Mouse (Mus musculus) liver, embryonic 14.5 days (tissue): Measurements from ENCODE around the gene Coro1b. TPM values are rescaled to one million over a fixed set of nuclear protein-coding genes. Genes with fewer than 3 reads are reported as not detected.
"Not testable (repeated sequence)": the region's sequence is repeated elsewhere in the genome, so short reads cannot be mapped to it uniquely, and the experiment has no call there.

Source experiments
- ATAC-seq: fragments of 200-750 bp; cut with Nextera tagmentation; 2 replicates; pipeline ENCODE4 v1.8.0; 2017; ENCODE audit warnings: moderate number of reproducible peaks, mild to moderate bottlenecking, moderate library complexity; ENCODE audit not compliant: insufficient read depth
- DNase-seq, 3 experiments: peaks; one replicate each; pipeline ENCODE4 v3.0.0-alpha.2; 2012 to 2013; ENCODE audit warnings: low read depth in 3 of 3, low spot score in 3 of 3
- H3K27ac ChIP-seq: fragments of 300-500 bp; sonication (generic); 2 replicates; pipeline ENCODE4 v1.5.1; 2014; ENCODE audit warnings: moderate library complexity, mild to moderate bottlenecking, control low read depth, inconsistent platforms
- H3K27me3 ChIP-seq: fragments of 300-500 bp; sonication (generic); 2 replicates; pipeline ENCODE4 v1.6.1; 2014; ENCODE audit warnings: mild to moderate bottlenecking, low read length, moderate library complexity; ENCODE audit not compliant: control insufficient read depth, insufficient read depth
- H3K36me3 ChIP-seq: fragments of 300-500 bp; sonication (generic); replicated peaks from 2 replicates; pipeline ENCODE4 v1.6.1; 2014; ENCODE audit warnings: low read depth; ENCODE audit not compliant: control insufficient read depth, insufficient read depth
- H3K4me1 ChIP-seq, 2 experiments: fragments of 200-500 bp in 1 of 2; fragments of 300-500 bp in 1 of 2; sonication (generic) in 1 of 2; replicated peaks; 2 replicates each; pipeline ENCODE4 v1.6.1; 2012 to 2014; ENCODE audit warnings: antibody characterized with exemption in 1 of 2, inconsistent platforms in 1 of 2, low read length in 1 of 2; ENCODE audit not compliant: control insufficient read depth in 2 of 2, insufficient read depth in 2 of 2
- H3K4me2 ChIP-seq: fragments of 300-500 bp; sonication (generic); 2 replicates; pipeline ENCODE4 v1.6.1; 2014; ENCODE audit warnings: low read depth, mild to moderate bottlenecking, control low read depth, moderate library complexity
- H3K4me3 ChIP-seq, 2 experiments: fragments of 200-500 bp in 1 of 2; fragments of 300-500 bp in 1 of 2; sonication (generic) in 1 of 2; 2 replicates each; pipeline ENCODE4 v1.5.1; 2012 to 2014; ENCODE audit warnings: low read depth in 2 of 2, low read length in 2 of 2, mild to moderate bottlenecking in 2 of 2, control low read depth in 1 of 2, inconsistent platforms in 1 of 2, moderate library complexity in 1 of 2; ENCODE audit not compliant: insufficient read depth in 1 of 2
- H3K9ac ChIP-seq: fragments of 300-500 bp; sonication (generic); replicated peaks from 2 replicates; pipeline ENCODE4 v1.6.1; 2014; ENCODE audit warnings: mild to moderate bottlenecking, control low read depth, moderate library complexity
- H3K9me3 ChIP-seq: fragments of 300-500 bp; sonication (generic); 2 replicates; pipeline ENCODE4 v1.6.1; 2016; ENCODE audit warnings: low read length, mixed read lengths; ENCODE audit not compliant: control insufficient read depth
- CTCF ChIP-seq: IDR thresholded peaks from 2 replicates; pipeline ENCODE4 v1.5.1; 2016; ENCODE audit warnings: antibody characterized with exemption, low read depth, control low read depth
- EP300 ChIP-seq: IDR thresholded peaks from 2 replicates; pipeline ENCODE4 v1.6.1; 2016; ENCODE audit warnings: antibody characterized with exemption, low read depth
- WGBS: fragments of 180-500 bp; shearing (Covaris S2); extraction: QIAGEN DNeasy Blood & Tissue Kit; methylation state at CpG from one replicate; pipeline ENCODE4 v1.1.7; 2014; ENCODE audit not compliant: insufficient replicate concordance; 5-methylcytosine and 5-hydroxymethylcytosine counted together
- polyA plus RNA-seq, 2 experiments: library from polyadenylated mRNA; depleted of rRNA in 1 of 2; stranded (reverse) in 1 of 2; unstranded in 1 of 2; fragments of >200 nt; fragmentation: Nextera tagmentation in 1 of 2; extraction: Ambion mirVana in 1 of 2; gene quantifications; 2 replicates each; pipeline versions ENCODE4 v1.2.1 to v1.2.3; 2012 to 2014

Coro1b gene
- polyA plus RNA-seq, 2 experiments, result 57.5 to 59.2 TPM

- 53% methylated on average over 6 of the region's 6 CpGs for WGBS
Measured at GRCm38 (mm10) chr19:4119716-4120487, 28.5 kb upstream of the Coro1b start.

DNA sequence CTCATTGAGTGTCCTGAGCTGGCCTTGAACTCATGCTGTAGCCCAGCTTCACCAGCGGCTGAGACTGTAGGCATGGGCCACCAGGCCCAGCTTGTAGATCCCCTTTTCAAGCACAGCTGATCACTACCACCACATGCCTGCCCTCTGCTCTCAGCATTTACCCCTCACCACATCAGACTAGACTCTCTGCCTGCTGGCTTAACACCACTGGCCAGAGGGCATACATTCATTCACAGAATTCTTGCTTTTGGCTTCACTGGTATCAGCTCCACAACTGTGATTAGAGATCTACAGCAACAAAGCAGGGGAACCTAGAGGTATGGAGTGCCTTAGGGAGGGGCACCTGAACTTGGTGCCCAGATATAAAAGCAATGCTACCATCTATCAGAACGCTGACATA is 27.9 kb upstream of the Coro1b start:
- no peaks in the 10 kb centered on the region for H3K9me3 ChIP-seq
- DNase-seq (no peak), ATAC-seq (no peak)
- H3K36me3 ChIP-seq, result peaks cover 7% of the 10 kb centered on the region; the same call in 1 of the 2 replicates
- H3K27me3 ChIP-seq, result no peaks in the 10 kb centered on the region
- H3K9ac ChIP-seq, result no peak overlapping the region
- H3K4me3 ChIP-seq, result 0 out of 4 replicates have a peak overlapping the region, but pooled peaks of 1 of the 2 experiments have one; percentile 59
- H3K4me1 ChIP-seq, result peaks cover 36 to 43% of the 10 kb centered on the region in 2 experiments
- H3K27ac ChIP-seq, result no peak overlapping the region
- peak overlapping the region; percentile 80 for H3K4me2 ChIP-seq
- TF ChIP-seq CTCF (no peak), EP300 (no peak)
- WGBS, result 94% methylated on average over 2 of the region's 2 CpGs

More at GRCm38 (mm10) chr19:4119716-4120487, 28.5 kb upstream of the Coro1b start:
- TF ChIP-seq CTCF (no peak), EP300 (no peak)
- Histone ChIP-seq H3K4me3 (no peak overlapping the region), H3K4me2 (peak overlapping the region; percentile 80), H3K9ac (no peak overlapping the region), H3K27ac (no peak overlapping the region), H3K27me3 (no peaks in the 10 kb centered on the region), H3K9me3 (no peaks in the 10 kb centered on the region), H3K36me3 (peaks cover 13% of the 10 kb centered on the region; the same call in 1 of the 2 replicates), H3K4me1 (peaks cover 32 to 40% of the 10 kb centered on the region in 2 experiments)
- ATAC-seq, result no peak
- DNase-seq, result no peak

- H3K4me1 ChIP-seq, result peaks cover 36 to 43% of the 10 kb centered on the region in 2 experiments
- H3K27me3 ChIP-seq, result no peaks in the 10 kb centered on the region
- DNase-seq (peak; percentile 95 to 98 (median 97)), ATAC-seq (peak; percentile 59)
- peak overlapping the region; percentile 54 to 59 for H3K4me3 ChIP-seq
- peak overlapping the region; percentile 80 for H3K4me2 ChIP-seq
- H3K9ac ChIP-seq, result peak overlapping the region; percentile 63
- H3K27ac ChIP-seq, result peak overlapping the region; percentile 64
- WGBS, result 2% methylated on average over 38 of the region's 38 CpGs
- no peak for TF ChIP-seq EP300
- no peak for TF ChIP-seq CTCF
- H3K36me3 ChIP-seq, result peaks cover 3% of the 10 kb centered on the region; the same call in 1 of the 2 replicates
- H3K9me3 ChIP-seq, result no peaks in the 10 kb centered on the region
Measured at GRCm38 (mm10) chr19:4121097-4121805, 27.2 kb upstream of the Coro1b start.

- DNase-seq, H3K36me3 ChIP-seq, ATAC-seq, H3K27me3 ChIP-seq, H3K9ac ChIP-seq, H3K9me3 ChIP-seq: not testable (repeated sequence)
- H3K4me3 ChIP-seq, result peak overlapping the region in 1 of 2 experiments; percentile 59; a peak in 1 of 4 replicates
- H3K27ac ChIP-seq, result peak overlapping the region; percentile 58
- peaks cover 41 to 45% of the 10 kb centered on the region in 2 experiments for H3K4me1 ChIP-seq
- H3K4me2 ChIP-seq, result peak overlapping the region; percentile 80
- WGBS, result 34% methylated on average over 6 of the region's 6 CpGs
Measured at GRCm38 (mm10) chr19:4121896-4122295, 26.5 kb upstream of the Coro1b start.
